Mouse (Mus musculus): ENCODE measurements around the gene Rgp1.

The Rgp1 gene

GRCm38 (mm10) chr4:43598200-43598599, 19.7 kb downstream of the Rgp1 start:
- DNase-seq (ENCODE audit: low spot score), result peak; percentile 81

GRCm38 (mm10) chr4:43598650-43599380, 20.3 kb downstream of the Rgp1 start:
- DNase-seq (ENCODE audit: low spot score), result no peak

DNA sequence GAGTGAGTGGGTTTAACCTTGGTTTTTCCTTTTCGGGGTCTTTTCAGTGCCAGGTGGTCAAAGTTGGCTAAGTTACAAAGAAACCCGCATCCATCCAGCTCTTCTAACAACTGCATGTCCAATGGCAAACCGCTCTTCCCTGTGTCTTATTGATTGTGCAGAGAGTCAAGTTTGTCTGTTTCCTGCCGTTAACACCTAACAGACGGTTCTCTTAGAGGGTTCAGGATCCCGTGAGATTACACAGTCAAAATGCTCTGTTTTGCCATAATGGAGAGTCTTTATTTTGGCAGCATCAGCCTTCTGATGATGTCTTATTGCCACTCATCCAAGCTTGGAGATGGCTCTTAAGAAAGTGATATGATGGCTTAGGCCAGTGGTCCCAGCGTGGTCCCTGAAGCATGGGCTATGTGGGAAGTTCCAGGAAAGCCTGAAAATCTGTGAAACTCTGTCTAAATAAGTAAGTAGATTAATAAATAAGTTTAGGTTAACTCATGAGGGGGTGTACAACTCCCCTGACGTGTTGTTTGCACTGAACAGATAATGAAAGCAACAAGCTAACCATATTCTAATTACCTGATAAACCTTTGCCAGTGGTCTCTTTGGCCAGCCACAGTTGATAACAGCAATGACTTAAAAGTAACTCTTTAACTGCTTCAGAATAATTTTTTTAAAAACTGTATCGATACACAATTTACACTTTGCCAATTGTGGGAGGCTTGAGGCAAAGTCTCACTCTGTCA, 21.9 kb downstream of the Rgp1 start:
- peak; percentile 49 for DNase-seq (ENCODE audit: low spot score)

GRCm38 (mm10) chr4:43604099-43604498, 25.6 kb downstream of the Rgp1 start:
- DNase-seq (ENCODE audit: low spot score), result no peak

- DNase-seq (ENCODE audit: low spot score), result peak; percentile 78
Measured at GRCm38 (mm10) chr4:43604751-43605685, 26.5 kb downstream of the Rgp1 start.

DNA sequence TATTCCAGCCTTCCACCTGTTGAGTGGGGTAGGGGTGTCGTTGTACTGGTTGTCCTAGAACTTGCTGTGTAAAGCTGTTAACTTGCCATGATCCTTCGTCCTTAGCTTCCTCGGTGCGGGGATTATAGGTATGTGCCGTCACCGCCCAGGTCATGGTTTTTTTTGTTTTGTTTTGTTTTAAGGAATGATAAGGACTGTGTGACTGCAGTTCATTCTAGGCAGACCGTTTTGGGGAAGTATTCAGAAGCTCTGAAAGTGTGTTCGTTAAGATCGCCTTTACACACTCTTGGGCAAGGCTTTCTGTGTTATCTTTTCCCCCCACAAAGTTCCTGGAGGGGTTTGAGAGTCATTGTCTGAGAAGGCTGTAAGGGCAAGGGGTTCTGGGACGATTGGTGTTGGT, 34.0 kb downstream of the Rgp1 start:
- DNase-seq (ENCODE audit: low spot score), result no peak

- no peak for DNase-seq (ENCODE audit: low spot score)
Measured at GRCm38 (mm10) chr4:43613060-43613730, 34.7 kb downstream of the Rgp1 start.

GRCm38 (mm10) chr4:43620146-43620778, 41.7 kb downstream of the Rgp1 start:
- DNase-seq (ENCODE audit: low spot score), result no peak

DNA sequence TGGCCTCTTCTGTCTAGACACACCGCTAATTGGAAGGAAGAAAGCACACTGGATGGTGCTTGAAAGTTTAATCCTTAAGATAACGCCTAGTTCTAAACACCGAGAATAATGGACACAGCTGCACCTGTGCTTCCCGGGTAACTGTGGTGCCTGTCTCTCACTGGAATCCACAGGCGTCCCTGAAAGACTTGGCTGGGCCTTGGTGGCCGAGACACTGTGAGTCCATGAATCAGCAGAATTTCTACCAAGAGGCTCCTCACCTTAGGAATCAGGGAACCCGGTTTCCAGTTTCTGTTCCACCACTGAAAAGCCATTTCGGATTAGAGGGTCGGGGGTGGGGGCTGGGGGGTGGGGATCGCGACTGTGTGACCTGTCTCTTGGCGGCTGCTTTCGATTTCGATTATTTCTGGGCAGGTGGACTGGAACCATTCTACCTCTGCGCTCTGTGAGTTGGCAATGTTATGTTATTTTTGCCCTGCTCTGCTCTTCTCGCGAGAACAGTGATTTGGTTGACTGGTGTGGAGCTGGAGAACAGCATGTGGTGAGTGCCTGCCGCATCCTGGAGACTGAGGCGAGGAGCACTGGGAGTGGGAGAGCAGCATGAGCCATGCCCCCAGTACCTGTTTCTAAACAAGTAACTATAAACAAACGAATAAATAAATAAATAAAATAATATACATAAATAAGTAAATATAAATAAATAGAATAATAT, 50.7 kb downstream of the Rgp1 start:
- peak; percentile 34 for DNase-seq (ENCODE audit: low spot score)

DNA sequence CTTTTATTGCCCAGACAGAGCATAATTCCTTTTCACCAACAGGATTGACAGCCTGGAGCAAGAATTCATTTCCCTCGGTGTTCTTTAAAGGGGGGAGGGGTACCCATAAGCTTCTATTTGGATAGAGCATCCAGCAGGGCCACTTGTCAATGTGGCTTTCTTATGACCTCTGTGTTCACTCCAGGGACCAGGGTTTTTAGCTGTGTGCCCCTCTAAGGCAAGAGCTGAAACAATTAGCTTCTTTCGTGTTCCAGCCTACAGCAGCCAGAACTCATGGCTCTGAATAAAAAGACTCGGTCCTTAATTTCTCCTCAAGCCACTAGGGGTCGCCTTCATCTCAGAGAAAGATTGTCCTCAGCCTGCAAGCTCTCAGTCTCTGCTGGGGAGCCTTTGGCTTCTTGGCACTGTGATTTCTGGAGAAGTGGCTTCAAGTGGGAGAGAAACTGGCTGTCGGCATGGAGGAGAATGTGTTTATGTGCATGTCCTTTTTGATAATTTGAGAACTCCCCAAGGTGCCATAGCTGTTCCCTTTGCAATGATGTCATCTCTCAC, 51.6 kb downstream of the Rgp1 start:
- peak; percentile 80 for DNase-seq (ENCODE audit: low spot score)

DNA sequence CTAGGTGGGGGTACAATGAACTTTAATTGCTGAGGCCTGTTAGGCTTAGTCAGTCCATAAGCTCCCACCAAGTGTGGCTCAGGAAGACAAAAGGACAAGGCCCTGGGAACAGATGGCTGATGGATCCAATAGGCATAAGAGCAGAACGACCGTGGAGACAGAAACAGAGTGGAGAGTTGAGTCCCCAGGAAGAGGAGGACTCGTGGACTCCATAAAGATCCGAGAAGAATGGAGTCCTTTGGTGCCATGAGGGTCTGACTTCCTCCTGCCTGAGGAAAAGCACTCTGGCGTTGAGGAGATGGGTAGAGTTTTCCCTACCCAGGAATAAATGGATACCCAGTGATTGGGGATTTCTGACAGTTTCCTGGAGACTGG, 52.1 kb downstream of the Rgp1 start:
- no peak for DNase-seq (ENCODE audit: low spot score)

- DNase-seq (ENCODE audit: low spot score), result no peak
Measured at GRCm38 (mm10) chr4:43631046-43631955, 52.8 kb downstream of the Rgp1 start, which contains the start of gene Npr2. TSS of gene Npr2 (plus strand) at chr4:43631935.

- no peak for DNase-seq (ENCODE audit: low spot score)
Measured at GRCm38 (mm10) chr4:43631956-43632920, 53.7 kb downstream of the Rgp1 start.

- DNase-seq (ENCODE audit: low spot score), result no peak
Measured at GRCm38 (mm10) chr4:43633296-43633695, 54.8 kb downstream of the Rgp1 start.

DNA sequence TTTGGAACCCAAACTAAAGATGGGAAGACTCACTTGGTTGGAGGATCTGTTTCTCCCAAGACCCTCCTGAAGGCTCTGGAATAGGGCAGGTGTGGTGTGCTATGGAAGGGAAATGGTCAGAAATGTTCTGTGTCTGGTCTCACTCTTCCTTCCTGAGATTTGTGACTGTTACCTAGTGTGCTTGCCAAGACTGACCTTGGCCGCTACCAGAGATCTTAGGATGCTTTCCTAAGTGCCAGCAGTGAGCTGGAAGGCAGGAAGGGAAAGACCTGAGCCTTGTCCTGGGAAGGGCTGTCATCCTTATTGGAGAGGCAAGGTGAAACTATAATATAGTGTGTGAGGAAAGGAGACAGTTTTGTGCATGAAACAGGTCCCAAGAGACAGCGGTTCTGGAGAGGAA, 55.2 kb downstream of the Rgp1 start:
- no peak for DNase-seq (ENCODE audit: low spot score)

DNA sequence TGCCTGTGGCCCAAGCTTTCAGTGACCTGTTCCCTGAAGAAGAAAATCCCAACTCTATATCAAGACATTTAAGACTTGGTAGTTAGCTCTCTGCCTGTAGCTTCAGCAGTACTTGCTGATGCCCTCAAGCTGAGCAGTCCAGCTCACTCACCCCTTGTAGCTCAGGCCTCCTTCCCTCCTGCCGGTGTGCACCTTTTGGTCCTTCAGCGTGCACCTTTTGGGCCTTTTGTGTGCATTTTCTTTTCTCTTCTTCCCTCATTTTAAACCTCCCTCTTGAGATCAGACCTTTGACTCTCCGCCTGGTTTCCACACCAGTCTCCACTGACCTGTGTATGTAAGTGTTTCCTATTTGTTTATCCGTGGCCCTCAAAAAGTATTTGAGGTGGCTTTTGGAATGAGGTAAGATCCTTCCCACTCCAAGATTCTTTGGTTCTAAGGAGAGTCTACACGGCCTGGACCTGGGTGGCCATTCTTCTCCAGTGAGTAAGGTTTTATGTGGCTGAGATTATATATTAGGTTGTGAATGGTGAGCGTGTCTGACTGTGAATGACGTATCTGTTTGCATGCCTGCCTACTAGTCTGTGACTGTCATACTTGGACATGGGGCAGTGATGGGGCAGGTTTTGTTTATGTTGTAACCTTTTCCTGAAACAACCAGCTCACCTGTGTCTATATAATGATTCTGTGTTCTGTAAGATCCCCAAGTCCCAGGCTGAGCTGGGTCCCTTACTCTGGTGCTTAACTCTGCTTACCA, 56.3 kb downstream of the Rgp1 start:
- DNase-seq (ENCODE audit: low spot score), result no peak

DNA sequence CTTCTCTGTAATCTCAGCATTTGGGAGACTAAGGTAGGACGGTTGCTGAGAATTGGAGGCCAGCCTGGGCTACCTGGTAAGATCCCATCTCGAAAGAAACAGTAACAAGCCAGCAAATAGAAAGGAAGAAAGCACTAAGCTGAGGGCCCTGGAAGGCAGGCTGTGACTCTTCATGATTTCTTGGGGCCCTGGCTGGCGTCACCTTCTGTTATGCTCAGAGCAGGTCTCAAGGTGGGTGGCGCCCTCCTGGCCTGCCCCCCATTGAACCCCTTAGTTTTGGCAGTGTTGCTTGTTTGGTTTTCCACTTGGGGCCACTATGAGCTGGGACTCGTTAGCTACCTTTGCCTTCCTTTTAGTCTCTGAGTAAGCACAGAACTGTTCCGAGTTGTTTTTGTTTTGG, 58.2 kb downstream of the Rgp1 start:
- no peak for DNase-seq (ENCODE audit: low spot score)
